Mouse (Mus musculus) limb, embryonic 10.5 days (tissue): ENCODE measurements around the gene Dgkd. TPM values are rescaled to one million over a fixed set of nuclear protein-coding genes. Genes with fewer than 3 reads are reported as not detected.
"Not testable (repeated sequence)": the region's sequence is repeated elsewhere in the genome, so short reads cannot be mapped to it uniquely, and the experiment has no call there.

Experiments used
- DNase-seq: peaks from one replicate; pipeline ENCODE4 v3.0.0-alpha.2; 2017; ENCODE audit warnings: low spot score
- H3K27ac ChIP-seq: fragments of 300-500 bp; sonication (generic); 2 replicates; pipeline ENCODE4 v1.5.1; 2016; ENCODE audit warnings: mild to moderate bottlenecking
- H3K27me3 ChIP-seq: fragments of 300-500 bp; sonication (generic); 2 replicates; pipeline ENCODE4 v1.6.1; 2016; ENCODE audit warnings: low read depth, mild to moderate bottlenecking; ENCODE audit not compliant: poor library complexity, severe bottlenecking
- H3K36me3 ChIP-seq: fragments of 300-500 bp; sonication (generic); 2 replicates; pipeline ENCODE4 v1.6.1; 2016; ENCODE audit warnings: mild to moderate bottlenecking, moderate library complexity
- H3K4me1 ChIP-seq: fragments of 300-500 bp; sonication (generic); 2 replicates; pipeline ENCODE4 v1.6.1; 2016
- H3K4me3 ChIP-seq: fragments of 300-500 bp; sonication (generic); 2 replicates; pipeline ENCODE4 v1.5.1; 2016; ENCODE audit warnings: mild to moderate bottlenecking, moderate library complexity
- H3K9me3 ChIP-seq: fragments of 300-500 bp; sonication (generic); replicated peaks from 2 replicates; pipeline ENCODE4 v1.6.1; 2016; ENCODE audit warnings: mild to moderate bottlenecking
- WGBS: fragments of 180-500 bp; shearing (Covaris S2); methylation state at CpG from one replicate; pipeline ENCODE4 v1.1.7; 2016; 5-methylcytosine and 5-hydroxymethylcytosine counted together
- polyA plus RNA-seq: library from polyadenylated mRNA; unstranded; fragments of >200 nt; fragmentation: Nextera tagmentation; extraction: Ambion mirVana; gene quantifications from 2 replicates; pipeline ENCODE4 v1.2.1, GENCODE M21; 2016

Dgkd gene
- polyA plus RNA-seq, result 38.8 and 39.7 TPM in 2 replicates

DNA sequence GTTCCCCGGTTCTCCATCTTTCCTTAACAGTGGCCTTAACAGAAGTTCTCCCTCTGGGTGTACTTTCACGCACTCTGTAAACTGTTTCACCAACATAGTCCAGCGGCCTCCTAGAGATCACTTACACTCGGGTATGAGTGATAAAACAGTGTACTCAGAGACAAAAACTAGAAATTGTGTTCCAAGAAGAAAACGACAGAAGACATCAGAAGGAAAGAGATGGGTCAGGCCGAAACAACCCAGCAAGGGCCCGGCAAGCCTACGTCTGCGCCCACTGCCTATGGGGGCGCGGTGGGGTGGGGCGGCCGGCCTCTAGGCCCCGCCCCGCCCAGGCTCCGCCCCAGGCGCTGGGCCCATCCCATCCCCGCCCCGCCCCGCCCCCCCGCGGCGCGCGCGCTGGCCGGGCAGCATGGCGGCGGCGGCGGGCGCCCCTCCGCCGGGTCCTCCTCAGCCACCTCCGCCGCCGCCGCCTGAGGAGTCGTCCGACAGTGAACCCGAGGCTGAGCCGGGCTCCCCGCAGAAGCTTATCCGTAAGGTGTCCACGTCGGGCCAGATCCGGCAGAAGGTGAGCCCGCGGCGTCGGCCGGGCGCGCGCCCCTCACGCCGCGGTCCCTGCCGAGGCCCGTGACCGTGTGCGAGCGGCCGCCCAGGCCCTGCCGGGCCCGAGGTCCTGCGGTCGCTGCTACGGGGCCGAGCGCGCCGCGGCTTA, at the start of gene Dgkd:
Gene Dgkd, plus strand, starts transcription at position 396 of the 709 bp plus-strand sequence.
- Histone ChIP-seq H3K4me3 (peak within 1 kb of the TSS; percentile 99), H3K36me3 (no peaks in the 10 kb centered on the region), H3K9me3 (no peaks in the 10 kb centered on the region), H3K27ac (peak within 1 kb of the TSS; percentile 95), H3K27me3 (no peaks in the 10 kb centered on the region), H3K4me1 (peaks cover 41% of the 10 kb centered on the region)
- WGBS, result 2% methylated on average over 58 of the region's 74 CpGs
- DNase-seq, result peak; percentile 93

DNA sequence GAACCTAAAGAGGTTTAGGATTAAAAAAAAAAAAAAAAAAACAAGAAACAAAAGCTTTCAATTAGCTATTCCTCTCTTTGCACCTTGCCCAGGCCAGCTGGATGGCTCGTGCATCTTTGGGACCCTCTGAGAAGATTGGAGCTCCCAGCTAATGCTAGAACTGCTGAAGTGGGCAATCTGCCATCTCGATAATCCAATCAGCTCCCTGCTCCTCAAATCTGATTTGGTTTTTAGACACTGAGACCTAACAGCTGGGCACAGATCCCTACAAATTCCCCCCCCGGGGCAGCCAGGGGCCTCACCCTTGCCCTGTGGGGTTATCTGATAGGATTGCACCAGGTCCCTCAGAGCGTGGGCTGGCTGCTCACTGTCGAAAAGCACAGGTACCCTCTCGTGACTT, 49.5 kb upstream of the Dgkd start, which contains the start of gene Sag:
Gene Sag, plus strand, starts transcription at position 105 of the 400 bp plus-strand sequence.
- Histone ChIP-seq H3K27ac (no peak within 1 kb of the TSS), H3K9me3 (no peaks in the 10 kb centered on the region), H3K4me3 (no peak within 1 kb of the TSS), H3K27me3 (no peaks in the 10 kb centered on the region), H3K4me1 (no peaks in the 10 kb centered on the region), H3K36me3 (no peaks in the 10 kb centered on the region)
- DNase-seq, result no peak
- WGBS, result 87% methylated on average over 6 of the region's 6 CpGs

DNA sequence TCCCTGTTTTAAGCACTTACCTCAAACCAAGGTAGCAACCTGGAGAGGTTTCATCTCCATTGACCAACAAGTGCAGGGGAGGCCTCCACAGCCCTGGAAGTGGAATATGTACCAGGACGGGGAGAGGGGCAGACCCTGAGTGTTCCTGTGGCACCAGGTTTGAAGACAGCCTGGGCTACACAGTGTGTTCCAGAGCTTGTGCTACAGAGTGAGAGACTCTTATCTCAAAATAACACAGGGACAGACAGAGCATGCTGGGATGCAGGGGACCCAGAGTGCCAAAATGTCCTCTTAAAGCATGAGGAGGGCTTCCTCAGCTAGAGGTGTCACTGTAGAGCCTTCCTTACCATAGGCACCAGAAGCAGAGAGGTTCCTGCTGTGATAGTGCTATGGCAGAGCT, 45.3 kb upstream of the Dgkd start:
- no peak overlapping the region for H3K4me3 ChIP-seq
- no peaks in the 10 kb centered on the region for H3K36me3 ChIP-seq
- H3K27ac ChIP-seq, result no peak overlapping the region
- H3K9me3 ChIP-seq, result no peaks in the 10 kb centered on the region
- no peaks in the 10 kb centered on the region for H3K4me1 ChIP-seq
- no peaks in the 10 kb centered on the region for H3K27me3 ChIP-seq
- WGBS, result 96% methylated on average over 1 of the region's 1 CpGs
- no peak for DNase-seq

DNA sequence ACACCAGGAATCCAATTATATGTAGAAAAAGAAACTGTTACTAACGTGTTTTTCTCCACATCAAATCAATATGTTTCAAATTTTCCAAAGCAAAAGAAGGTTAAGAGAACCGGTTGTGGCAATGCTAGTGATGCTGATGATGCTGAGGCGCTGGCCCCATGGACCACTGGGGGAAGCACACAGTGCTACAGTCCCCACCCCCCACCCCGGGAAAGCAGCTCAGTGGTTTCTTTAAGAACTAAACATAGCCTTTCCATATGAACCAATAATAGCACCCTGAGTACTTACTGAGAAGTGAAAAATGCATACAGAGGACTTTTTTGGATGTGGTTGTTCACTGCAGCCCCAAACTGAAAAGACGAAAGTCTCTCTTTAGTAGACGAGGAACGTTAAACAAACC, 41.7 kb upstream of the Dgkd start:
- WGBS, result 92% methylated on average over 7 of the region's 7 CpGs
- DNase-seq, result no peak
- no peak overlapping the region for H3K27ac ChIP-seq
- H3K4me3 ChIP-seq, result no peak overlapping the region
- H3K4me1 ChIP-seq, result no peaks in the 10 kb centered on the region
- H3K27me3 ChIP-seq, result no peaks in the 10 kb centered on the region
- no peaks in the 10 kb centered on the region for H3K36me3 ChIP-seq
- no peaks in the 10 kb centered on the region for H3K9me3 ChIP-seq

DNA sequence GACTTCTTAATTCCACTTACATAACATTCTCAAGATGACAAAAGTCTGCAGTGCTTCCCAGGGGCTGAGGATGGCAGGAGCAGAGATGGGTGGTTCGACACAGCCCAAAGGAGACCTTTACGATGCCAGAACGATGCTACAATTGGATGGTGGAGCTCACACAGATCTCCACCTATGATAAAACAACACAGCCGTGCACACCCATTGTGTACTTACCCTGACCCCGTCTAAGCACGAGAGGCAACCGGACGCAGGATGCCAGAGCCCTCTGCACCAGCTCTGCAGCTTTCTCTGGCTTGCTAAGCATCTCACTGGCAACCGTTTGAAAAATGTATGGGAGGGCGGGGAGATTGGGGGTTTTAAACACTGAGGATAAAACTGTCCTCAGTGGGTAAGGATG, 41.0 kb upstream of the Dgkd start:
- Histone ChIP-seq H3K4me3 (no peak overlapping the region), H3K4me1 (no peaks in the 10 kb centered on the region)

DNA sequence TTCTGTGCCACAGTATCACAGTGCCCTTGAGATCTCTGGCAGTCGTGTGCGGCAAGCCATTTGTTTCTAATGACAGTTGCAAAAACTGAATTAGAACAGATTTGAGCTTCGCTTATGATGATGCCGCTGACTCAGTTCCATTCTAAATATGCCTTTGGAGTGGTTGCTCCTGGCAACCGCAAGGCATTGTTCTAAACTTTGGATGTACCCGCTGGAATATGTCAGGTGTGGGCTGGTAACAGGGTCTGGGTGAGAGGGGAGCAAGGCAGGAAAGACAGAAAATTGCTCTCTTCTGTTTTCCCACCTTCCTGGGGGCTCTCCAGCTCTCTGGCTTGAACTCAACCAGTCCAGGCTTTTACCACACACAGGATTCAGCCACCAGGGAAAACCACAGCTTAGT, 39.9 kb upstream of the Dgkd start:
- Histone ChIP-seq H3K9me3 (no peaks in the 10 kb centered on the region), H3K4me3 (no peak overlapping the region), H3K36me3 (no peaks in the 10 kb centered on the region), H3K4me1 (no peaks in the 10 kb centered on the region), H3K27me3 (no peaks in the 10 kb centered on the region), H3K27ac (no peak overlapping the region)
- 87% methylated on average over 6 of the region's 6 CpGs for WGBS
- no peak for DNase-seq

More for the DNA sequence above, 41.0 kb upstream of the Dgkd start:
- Histone ChIP-seq H3K9me3 (no peaks in the 10 kb centered on the region), H3K36me3 (no peaks in the 10 kb centered on the region), H3K27me3 (no peaks in the 10 kb centered on the region), H3K27ac (no peak overlapping the region)
- DNase-seq, result no peak
- WGBS, result 83% methylated on average over 10 of the region's 10 CpGs

DNA sequence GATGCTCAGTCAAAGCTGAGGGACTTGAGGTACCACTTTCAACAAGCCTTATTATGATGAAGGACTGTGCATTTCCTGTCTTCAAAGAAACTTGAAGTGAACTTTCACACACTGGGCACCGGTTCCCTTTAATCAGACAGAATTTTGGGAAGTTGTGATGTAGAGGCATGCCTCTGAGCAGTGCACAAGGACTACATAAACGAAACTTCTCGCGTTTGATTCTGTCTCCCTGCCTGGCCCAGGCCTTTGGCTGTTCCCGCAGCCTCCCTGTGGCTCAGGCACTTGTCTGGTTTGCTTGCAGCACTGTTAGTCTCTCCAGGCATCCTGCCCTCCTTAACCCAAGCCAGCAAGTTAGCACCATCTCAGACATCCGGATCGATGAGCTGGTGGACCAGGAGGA, 39.4 kb upstream of the Dgkd start:
- Histone ChIP-seq H3K4me3 (no peak overlapping the region), H3K27ac (no peak overlapping the region), H3K4me1 (no peaks in the 10 kb centered on the region), H3K9me3 (no peaks in the 10 kb centered on the region), H3K36me3 (no peaks in the 10 kb centered on the region), H3K27me3 (no peaks in the 10 kb centered on the region)
- DNase-seq, result no peak
- 81% methylated on average over 7 of the region's 7 CpGs for WGBS

DNA sequence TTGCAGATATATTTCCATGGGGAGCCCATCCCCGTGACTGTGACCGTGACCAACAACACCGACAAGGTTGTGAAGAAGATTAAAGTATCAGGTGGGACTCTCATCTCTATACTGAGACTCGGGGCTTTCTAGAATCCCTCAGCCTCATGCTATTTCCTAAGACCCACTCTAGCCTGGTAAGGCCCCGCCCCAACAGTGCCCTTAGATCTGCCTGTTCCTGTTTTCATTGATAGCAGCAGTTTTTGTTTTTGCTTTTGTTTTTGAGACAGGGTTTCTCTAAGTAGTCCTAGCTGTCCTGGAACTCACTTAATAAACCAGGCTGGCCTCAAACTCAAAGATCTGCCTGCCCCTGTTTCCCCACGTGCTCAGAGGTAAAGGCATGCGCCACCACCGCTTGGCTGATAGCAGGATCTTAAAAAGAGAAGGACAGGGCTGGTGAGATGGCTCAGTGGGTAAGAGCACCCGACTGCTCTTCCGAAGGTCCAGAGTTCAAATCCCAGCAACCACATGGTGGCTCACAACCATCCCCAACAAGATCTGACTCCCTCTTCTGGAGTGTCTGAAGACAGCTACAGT, 28.6 kb upstream of the Dgkd start:
- no peaks in the 10 kb centered on the region for H3K36me3 ChIP-seq
- H3K4me3 ChIP-seq, result no peak overlapping the region
- no peaks in the 10 kb centered on the region for H3K27me3 ChIP-seq
- DNase-seq, result no peak
- 89% methylated on average over 10 of the region's 10 CpGs for WGBS
- no peak overlapping the region for H3K27ac ChIP-seq
- H3K9me3 ChIP-seq, result no peaks in the 10 kb centered on the region
- peaks cover 5% of the 10 kb centered on the region; the same call in 1 of the 2 replicates for H3K4me1 ChIP-seq

DNA sequence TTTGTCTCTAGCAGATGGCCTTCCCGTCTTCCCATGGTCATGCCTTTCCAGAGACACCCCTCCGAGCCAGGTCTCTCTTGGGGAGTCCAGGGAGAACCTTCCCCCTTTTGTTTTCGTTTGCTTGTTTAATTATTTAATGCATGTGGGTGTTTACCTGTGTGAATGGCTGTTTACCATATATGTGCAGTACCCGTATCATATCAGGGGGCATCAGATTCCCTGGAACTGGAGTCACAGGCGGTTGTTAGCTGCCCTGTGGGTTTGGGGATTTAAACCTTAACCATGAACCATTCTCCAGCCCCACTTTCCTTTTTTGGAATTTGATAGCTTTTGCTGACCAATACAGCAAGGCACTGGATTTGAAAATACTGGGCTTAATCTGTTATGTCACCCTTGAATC, 27.8 kb upstream of the Dgkd start:
- WGBS, result 90% methylated on average over 5 of the region's 5 CpGs
- DNase-seq, result no peak
- Histone ChIP-seq H3K4me1 (peaks cover 7% of the 10 kb centered on the region; the same call in 1 of the 2 replicates), H3K36me3 (no peaks in the 10 kb centered on the region), H3K9me3 (no peaks in the 10 kb centered on the region), H3K4me3 (no peak overlapping the region), H3K27me3 (no peaks in the 10 kb centered on the region), H3K27ac (no peak overlapping the region)

DNA sequence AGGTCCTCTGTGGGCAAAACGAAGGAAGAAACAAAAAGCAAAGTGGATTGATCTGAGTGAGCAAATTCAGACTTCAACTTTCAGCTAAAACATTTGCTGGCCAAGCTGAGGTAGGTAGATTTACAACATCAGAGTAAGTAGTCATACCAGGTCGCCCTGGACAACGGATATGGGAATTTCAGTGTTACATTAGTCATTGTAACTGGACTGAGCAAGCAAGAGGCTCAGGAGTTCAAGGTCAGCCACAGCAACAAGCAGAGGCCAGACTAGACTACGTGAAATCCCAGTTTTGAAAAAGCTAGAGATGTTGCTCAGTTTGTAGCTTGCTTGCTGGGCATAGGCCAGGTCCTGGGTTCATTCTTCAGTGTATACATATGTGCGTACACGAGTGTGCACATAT, 27.1 kb upstream of the Dgkd start:
- Histone ChIP-seq H3K27me3 (no peaks in the 10 kb centered on the region), H3K9me3 (no peaks in the 10 kb centered on the region), H3K27ac (no peak overlapping the region), H3K4me3 (no peak overlapping the region), H3K4me1 (peaks cover 7% of the 10 kb centered on the region; the same call in 1 of the 2 replicates), H3K36me3 (no peaks in the 10 kb centered on the region)
- no peak for DNase-seq
- 85% methylated on average over 6 of the region's 6 CpGs for WGBS

DNA sequence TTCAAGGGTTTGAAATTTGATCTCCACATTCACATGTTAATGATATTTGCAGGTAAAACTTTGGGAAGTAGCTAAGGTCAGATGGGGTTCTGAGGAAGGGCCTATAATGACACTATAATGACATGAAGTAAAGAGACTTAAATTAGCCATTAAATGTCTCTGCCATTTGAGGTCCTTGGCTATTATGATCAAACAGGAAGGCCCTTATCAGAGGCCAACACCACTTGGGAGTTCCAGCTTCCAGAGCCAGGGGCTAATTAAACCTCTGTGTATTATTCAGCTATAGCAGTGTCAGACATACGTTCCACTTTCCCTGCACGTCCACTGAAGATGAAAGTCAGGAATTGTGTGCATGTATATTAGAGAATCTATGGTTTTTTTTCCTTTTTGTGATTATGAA, 26.6 kb upstream of the Dgkd start:
- H3K27ac ChIP-seq, result no peak overlapping the region
- H3K9me3 ChIP-seq, result no peaks in the 10 kb centered on the region
- no peaks in the 10 kb centered on the region for H3K36me3 ChIP-seq
- DNase-seq, result no peak
- H3K4me1 ChIP-seq, result peaks cover 7% of the 10 kb centered on the region; the same call in 1 of the 2 replicates
- no peaks in the 10 kb centered on the region for H3K27me3 ChIP-seq
- no peak overlapping the region for H3K4me3 ChIP-seq
- 87% methylated on average over 2 of the region's 2 CpGs for WGBS

DNA sequence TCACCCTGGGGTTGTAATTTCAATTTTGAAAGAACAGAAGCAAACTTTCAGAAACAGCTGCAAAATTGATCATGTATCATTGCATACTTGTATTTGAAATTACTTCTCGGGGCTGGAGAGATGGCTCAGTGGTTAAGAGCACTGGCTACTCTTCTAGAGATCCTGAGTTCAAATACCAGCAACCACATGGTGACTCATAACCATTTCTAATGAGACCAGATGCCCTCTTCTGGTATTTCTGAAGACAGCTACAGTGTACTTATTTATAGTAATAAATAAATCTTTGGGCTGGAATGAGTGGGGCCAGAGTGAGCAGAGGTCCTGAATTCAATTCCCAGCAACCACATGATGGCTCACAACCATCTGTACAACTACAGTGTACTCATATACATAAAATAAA, 25.6 kb upstream of the Dgkd start:
- H3K36me3 ChIP-seq, H3K9me3 ChIP-seq, H3K4me3 ChIP-seq, H3K27ac ChIP-seq, H3K4me1 ChIP-seq, DNase-seq, H3K27me3 ChIP-seq: not testable (repeated sequence)
- 94% methylated on average over 1 of the region's 1 CpGs for whole genome bisulfite sequencing

DNA sequence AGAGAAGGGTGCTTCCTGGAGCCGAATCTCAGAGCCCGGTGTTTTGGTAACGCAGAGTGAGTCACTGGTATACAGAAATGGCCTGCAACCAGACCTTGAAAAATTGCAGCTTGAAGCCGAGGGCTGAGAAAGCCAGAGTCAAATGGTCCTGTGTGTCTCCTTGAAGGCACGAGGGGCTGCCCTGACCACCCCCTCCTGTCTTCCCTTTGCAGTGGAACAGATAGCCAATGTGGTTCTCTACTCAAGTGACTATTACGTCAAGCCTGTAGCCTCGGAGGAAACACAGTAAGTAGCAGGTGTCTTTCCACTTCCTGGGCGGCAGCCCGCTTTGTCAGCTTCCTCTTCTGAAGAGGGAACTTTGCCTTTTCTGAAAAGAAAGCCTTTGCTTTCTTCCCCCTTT, 24.9 kb upstream of the Dgkd start:
- H3K4me3 ChIP-seq, result no peak overlapping the region
- H3K27me3 ChIP-seq, result no peaks in the 10 kb centered on the region
- H3K9me3 ChIP-seq, result no peaks in the 10 kb centered on the region
- no peak overlapping the region for H3K27ac ChIP-seq
- 79% methylated on average over 9 of the region's 9 CpGs for WGBS
- no peaks in the 10 kb centered on the region for H3K36me3 ChIP-seq
- H3K4me1 ChIP-seq, result peaks cover 7% of the 10 kb centered on the region; the same call in 1 of the 2 replicates
- no peak for DNase-seq
